Mouse (Mus musculus): ENCODE measurements around the gene Npff.

Npff gene

DNA sequence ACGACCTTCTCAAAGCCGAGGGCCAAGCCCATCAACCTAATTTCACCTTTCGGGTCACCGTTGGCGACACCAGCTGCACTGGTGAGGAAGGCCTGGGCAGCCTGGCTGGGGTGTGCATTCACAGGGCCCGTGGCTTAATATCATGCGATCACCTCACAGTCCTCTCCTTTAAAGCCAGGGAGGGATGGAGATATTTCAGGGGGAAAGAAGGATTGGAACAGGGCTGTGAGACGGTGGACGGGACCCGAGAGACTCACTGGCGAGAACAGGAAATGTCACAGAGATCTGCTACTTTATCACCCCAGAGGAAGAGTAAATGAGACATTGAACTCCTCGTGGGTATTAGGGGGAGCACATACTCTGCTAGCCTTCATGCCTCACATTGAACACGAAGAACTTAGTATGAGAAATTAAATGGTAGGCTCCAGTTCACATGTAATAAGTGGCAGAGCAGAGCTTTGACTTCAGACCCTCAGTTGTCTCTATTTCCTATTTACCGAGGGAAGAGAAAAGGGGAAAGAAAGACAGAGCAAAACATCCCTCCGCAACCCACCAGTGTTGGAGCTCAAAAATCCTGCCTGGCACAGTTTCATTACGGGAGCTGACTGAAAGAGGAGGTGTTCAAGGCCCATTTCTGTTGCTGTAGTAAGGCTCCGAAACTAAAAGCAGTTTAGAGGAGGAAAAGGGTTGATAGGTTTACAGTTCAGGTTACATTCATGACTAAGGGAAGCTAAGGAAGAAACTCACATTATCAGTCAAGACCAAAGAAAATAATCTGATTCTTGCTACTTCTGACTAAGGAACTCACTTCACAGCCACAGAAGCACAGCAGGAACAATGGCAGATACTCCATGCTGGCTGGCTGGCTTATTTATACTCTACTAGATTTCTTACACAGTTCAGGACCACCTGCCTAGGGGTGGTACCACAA is 5.3 kb downstream of the Npff start:
- DNase-seq: no peak

DNA sequence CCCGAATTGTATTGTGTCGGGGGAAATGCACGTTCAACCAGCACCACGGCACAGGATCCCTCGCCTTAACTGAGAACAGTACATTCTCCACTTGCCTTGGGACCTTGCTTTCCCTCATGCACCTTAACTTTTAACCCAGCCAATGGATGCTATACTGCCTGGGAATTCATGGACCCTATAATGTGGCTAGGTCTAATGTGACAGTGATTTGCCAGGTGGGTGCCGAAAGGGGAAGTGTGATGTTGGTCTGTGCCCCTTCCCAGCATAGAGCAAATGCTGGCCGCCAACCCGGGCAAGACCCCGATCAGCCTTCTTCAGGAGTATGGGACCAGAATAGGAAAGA is 5.9 kb downstream of the Npff start:
- DNase-seq: no peak

DNA sequence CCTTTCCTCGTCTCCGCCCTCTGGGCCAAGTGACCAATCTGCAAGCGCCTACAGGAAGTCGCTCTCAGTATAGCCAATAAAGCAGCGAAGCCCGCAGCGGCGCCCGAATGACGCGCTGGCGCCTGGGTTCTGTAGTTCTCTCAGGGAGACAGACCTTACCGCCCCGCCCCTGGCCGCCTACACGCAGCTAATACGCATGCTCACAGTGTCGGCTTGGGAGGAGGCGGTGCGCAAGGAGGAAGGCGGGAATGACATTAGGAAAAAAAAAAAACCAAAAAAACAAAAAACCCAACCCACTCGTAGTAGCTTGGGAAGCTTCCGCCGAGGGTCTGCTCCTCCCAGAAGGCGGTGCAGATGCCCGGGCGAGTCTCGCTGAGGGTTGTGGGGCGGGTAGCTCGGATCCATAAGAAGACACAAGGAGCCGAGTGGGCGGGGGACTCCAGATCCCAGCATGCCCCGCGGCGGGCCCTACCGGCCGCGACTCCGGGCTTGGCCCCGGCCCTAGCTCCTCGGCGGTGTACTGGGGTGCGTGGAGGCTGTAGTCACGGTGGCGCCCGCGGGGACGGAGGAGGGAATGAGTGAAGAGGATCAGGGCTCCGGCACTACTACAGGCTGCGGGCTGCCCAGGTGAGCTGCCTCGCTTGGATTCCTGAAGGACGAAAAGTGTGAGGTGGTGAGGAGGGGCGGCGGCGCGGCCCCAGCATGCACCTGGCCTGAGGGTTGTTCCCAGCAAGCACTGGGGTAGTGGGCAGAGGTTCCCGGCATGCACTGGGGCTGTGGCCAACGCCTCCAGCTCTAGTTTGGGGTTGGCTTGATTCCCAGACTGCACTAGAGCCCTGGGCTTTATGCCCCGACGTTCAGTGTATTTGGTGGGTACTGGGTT is 6.5 kb downstream of the Npff start, which contains the start of gene Tarbp2:
Gene Tarbp2, plus strand, starts transcription at position 217 of the 883 bp plus-strand sequence.
- peak; percentile 100 for DNase-seq

DNA sequence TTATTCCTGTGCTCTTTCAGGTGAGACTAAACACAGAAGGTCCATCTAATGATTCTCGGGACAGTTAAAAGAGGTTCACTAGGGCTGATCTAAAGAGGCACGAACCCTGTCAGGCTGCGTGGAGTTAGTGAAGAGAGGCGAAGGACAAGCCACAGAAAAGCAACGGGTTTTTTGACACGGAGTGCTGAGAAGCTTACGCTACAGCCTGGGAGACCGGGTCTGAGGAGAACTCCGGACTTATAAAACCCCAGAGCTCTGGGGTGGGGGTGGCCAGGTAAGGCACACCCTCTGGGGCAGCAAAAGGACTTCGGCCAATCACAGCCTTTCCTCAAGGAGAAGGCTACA is 7.1 kb downstream of the Npff start:
- no peak for DNase-seq

DNA sequence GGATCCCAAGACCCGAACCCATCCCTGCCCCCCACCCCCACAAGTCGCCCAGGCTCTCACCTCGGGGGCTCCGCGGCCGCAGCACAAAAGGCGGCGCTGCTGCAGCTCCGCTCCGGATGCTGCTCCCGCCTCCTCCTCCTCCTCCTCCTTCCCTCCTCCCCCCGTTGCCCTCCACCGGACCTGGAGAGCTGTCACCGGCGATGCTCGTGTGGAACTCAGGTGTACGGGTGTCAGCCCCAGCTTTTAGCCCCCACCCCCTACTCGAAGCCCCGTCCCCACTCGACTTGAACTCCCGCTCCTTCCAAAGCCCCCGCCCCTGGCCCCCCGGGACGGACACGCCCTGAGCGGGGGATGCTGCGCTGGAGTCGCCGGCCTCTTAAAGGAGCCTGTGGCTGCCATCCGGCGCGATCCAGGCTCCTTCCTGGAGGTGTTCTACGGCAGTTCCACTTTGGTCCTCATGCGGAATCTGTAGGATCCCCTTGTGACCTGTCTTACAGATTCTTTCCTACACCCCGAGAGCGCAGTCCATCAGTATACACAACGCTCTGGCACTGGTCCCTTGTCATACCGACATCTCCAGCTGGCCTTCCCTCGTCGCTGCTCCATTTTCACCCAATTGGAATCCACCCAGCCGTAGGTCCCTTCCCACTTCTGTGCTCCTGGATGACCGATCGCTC is 7.9 kb downstream of the Npff start, which contains the start of gene Map3k12:
Gene Map3k12, minus strand, starts transcription at position 337 of the 677 bp plus-strand sequence.
- peak; percentile 90 for DNase-seq

DNA sequence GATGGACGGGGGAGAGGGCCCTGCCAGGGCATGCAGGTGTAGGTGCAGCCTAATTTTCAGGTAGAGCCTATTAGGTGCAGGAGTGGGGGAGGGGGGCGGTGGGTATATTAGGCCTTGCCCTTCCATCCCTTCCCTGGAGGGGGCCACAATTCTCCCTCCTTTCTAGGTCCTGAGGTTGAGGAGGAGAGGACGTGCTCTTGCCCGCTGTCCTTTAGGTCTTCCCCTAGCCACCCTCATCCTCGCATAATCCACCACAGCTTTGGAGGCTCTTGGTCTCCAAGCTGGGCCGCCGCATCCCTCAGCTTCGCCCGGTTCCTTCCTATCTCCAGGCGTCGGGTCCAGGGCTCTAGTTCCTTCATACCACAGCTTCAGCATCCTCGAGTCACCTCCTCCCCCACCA is 8.4 kb downstream of the Npff start:
- peak; percentile 80 for DNase-seq

DNA sequence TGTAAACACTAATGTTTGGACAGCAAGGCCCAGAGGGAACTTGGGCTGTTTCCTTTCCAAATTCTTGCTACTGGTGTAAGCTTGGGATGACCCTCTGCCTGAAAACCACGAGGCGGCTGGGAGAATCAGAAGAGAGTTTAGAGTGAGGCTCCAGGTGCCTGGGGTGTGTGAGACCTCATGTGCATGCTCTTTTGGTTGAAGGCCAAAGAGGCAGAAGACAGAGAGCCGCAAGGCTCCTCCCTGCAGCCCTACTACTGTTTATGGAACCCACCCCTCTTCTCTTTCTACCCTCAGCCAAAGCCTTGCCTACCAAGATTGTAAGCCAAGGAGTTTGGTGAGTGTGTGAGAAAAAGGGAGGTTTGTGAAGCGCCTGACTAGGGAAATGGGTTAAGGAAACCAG is 9.0 kb downstream of the Npff start:
- DNase-seq: peak; percentile 69

DNA sequence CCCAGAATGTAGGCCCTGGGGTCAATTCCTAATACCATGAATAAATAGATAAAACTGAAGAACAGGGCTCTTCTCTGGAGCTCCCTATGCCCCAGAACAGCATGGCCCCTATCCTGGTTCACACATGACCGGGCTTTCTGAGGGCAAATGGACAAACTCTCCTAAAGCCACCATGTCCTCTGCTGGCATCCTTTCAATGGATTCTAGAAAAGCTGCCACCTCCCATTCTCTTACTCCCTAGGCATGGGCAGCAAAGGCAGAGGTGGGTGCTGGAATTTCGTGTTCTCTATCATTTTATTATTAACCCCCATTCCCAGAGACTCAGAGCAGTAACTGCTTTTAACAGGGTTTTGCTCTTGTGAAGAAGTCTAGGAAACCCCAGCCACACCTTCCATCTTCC is 9.5 kb downstream of the Npff start:
- no peak for DNase-seq

DNA sequence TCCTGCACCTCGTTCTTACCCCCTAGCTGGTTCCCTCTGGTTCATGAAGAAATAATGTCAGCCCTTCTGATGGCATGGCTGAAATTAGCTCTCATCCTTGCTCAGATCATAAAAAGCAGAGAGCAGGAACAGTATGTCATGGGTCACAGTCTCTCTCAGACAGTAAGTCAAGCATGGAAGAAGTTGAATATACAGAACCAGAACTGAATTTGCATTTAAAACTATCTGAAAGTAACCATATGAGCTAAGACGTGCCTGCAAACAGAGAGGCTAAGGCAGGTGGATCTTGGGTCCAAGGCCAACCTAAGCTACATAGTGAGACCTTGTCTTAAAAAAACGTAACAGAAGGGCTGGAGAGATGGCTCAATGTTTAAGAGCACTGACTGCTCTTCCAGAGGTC is 11.7 kb downstream of the Npff start:
- DNase-seq: no peak

DNA sequence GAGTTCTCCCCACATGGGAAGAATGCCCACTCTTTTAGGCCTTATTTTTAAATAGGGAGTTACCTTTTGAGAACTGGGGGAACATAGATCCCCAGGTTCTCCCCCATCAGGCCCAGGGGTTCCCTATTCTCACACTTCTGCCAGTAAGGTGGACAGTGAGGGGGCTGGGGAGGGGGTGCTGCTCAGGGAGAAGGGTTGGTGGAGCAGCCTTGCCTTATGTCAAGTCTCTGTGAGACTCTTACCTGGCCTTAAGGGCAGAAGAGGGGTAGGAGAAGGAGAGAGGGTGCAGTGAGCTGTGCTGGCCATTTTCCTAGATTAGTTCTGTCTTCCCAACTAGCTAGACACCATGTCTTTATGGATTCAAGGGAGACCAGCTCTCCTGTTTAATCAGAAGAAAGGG is 12.3 kb downstream of the Npff start:
- DNase-seq: no peak

DNA sequence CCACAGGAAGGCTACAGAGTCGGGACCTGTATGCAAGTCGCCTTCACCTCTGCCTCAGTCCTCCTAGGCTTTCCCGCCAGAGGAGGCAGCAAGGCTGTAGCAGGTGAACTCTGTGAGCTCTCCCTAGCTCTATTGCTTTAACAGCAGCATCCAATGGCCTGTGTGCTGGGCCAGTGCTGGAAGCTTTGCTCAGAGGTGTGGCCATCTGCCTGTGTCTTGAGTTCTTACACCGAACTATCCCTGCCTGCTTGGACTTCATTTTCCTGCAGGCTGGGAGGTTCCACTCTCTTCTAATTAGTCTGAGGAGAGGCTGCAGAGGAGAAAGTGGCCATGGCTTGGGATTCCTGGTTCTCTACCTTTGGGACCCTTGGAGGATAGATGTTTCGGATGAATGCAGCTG is 12.7 kb downstream of the Npff start:
- DNase-seq: no peak

DNA sequence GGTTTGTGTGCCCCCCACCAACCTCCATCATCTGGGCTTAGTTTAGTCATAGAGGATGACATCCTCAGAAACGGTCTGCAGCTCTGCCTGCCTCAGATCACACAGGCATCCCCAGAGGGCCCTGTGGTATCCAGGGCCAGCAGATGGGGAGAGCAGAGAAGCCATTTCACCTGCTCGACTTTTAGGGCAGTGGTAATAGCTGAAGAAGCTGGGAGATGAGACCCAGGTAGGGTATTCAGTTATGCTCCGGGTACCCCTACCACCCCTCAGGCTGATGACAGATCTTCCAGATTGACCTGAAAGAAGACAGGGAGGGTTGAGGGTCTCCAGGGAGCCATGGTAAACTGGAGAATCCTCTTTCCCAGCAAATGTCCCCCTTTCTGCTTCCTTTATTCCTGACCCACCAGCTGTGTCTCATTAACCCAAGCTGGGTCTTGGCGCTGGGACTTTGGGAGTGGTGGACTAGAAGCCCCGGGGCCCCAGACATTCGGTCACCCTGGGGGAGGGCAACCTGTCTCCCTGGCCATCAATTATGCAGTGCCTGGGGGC is 13.4 kb downstream of the Npff start:
- no peak for DNase-seq

DNA sequence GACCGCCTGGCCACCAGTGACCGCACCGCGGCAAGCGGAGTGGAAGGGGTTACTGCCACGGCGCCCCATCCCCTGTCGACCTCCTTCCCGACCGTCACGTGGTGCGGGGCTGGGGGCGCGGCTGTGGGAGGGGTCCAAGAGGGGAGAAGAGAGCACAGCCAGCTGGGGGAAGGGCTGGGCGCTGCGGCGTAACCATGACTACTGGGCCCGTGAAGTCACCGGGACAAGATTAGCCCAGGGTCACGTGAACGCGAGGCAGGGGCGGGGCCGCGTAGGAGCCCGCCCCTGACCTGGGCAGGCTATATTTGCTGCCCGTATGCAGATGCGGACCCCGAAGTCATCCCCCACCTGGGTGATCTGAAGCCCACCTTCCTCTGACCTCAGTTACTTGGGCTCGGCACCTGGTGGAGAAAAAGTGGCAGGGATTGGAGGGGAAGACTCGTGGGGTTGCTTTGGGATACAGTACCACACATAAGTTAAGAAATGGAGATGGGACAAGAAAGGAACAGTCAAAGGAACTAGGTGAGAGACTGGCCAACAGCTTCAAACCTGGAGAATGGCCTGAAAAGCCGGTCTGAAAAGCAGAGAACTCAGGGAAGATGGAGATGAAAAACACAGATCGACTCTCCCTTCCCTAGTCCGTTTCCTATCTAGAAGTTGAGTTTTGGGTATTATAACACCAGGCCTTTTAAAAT is 14.0 kb downstream of the Npff start:
- DNase-seq: peak; percentile 83

DNA sequence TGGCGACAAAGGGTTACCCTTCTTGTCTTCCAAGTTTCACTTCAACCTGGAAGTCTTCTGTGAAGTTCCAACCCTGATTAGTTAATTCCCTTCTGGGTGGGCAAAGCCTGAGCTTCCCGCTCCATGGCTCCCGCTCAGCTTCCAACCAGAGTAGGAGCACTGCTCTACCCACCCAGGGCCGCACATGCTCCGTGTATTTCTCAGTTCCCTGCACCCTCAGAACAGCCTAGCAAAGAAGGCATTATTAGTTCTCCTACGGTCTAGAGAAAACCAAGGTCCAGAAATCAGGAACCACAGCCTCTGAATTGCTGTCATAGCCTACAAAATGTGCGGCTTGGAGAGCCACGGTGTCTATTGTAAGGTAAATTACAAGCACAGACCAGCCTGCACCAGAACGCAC is 14.6 kb downstream of the Npff start:
- DNase-seq: no peak

DNA sequence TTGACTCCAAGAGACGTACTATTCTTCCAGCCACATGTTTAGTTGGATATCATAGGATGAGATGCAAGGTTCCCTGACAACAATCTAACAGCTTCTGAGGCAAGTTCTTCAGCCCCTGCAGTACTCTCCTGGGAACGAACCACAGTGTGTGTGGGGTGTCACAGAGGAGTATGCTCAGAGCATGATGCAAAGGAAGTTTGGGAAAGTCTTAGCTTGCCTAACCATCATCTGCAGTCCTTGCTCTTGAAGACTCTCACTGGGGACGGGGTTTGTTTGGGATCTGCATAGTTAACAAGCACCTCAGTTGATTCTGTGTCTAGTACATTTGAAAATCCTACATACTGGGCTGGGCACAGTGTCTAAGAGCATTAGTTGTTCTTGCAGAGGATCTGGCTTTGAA is 16.4 kb downstream of the Npff start:
- no peak for DNase-seq

DNA sequence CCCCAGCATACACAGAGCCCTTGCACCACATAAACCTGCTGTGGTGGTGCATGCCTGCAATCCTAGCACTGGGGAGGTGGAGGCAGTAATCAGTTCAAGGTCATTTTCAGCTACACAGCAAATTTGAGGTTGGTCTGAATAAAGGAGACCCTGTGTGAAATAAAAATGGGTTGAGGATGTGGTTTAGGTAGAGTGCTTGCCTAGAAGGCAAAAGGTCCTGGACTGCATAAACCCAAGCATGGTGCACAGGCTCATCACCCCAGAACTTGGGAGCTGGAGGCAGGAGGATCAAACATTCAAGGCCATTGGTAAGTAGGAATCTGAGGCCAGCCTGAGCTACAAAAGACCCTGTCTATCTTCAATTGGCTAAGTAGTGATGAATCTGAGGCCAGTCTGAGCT is 17.2 kb downstream of the Npff start:
- DNase-seq: no peak

DNA sequence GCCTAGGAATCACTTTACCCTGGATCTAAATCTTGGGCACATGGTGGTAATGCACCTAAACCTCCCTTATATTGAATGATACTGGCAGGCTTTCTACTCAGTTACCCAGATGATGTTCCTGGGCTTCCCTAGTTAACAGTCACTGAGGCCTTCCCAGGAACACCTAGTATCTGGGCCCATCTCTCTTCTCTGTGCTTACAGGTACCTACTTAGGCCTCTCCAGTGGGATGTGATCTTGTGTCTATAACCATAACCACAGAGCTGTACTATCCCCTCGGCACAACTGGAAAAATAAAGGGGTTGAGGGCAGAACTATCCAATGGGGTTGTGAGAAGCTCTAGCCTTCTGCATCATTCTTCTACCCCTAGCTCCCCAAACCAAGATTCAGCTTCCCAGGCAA is 17.9 kb downstream of the Npff start:
- DNase-seq: no peak

DNA sequence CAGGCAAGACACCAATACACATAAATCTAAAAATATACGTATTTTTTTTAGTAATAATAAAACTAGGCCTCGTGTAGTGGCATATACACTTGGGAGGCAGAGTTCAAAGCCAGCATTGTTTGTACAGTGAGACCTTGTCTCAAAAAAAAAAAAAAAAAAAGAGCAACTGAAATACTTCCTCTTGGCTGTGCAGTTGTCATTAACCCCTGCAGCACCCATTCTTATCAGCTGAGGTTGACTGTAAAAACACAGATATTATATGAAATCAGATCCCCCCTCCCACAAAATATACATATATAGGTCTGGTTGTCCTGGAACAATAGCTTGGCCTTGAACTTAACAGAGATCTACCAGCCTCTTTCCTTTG is 18.3 kb downstream of the Npff start:
- DNase-seq: no peak

DNA sequence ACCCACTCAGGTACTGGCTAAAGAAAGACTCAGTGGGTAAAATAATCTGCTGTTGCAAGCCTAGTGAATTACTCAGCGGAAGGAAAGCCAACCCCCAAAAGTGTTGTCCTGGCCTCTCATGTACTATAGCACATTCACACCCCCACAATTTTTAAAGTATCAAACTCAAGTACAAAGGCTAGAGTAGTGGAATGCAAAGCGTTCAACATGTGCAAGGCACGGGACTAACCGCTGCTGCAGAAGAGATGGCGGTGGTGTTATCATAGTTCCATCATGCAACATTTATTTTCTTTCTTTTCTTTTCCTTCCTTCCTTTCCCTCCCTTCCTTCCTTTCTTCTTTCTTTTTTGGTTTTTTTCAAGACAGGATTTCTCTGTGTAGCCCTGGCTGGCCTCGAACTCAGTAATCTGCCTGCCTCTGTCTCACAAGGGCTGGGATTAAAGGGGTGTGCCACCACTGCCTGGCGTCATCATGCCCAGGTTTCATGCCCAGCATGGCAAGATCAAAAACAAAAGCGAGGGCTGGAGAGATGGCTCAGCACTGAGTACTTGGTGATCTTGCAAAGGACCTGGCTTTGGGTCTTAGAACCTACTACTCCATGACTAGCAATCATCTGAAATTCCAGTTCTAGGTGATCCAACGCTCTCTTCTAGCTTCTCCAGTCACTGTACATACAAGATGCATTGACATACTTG is 18.8 kb downstream of the Npff start:
- DNase-seq: no peak

DNA sequence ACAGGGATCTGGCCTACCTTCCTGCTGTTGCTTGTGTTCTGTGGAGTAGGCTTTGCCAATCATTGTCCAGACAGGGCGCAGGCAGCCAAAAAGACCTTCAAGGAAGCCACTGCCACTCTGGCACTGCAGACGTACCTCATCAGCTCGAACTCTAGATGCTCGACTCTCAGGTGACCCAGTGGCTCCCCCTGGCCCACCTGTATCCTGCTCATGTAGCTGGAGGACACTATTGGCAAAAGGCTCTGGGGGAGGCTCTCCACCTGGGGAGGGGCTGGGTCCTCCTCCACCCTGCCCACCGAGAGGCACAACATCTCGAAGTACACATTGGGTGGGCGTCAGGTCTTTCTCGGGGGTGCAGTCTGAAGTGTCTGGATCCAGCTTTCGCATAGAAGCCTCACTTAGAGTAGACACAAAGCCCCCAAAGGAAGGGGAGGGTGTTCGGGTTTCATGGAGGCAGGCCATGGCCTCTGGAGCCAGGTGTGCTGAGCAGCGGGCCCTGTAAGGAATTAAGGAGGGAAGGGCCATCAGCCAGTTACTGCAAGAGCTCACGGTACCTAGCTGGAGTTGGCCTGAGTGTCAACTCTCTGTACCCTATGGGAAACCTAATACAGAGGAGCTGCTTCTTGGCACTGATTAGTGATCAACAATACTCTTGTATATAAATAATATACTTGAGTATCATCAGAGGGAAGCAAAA is 19.5 kb downstream of the Npff start:
- DNase-seq: no peak
